ENCODE assay signal across 8 mouse cellular contexts in genomic region chr13:74062378-74063128, GRCm38 (mm10). TPM values are rescaled to one million over a fixed set of nuclear protein-coding genes. Genes with fewer than 3 reads are reported as not detected.
A peak's percentile ranks its signal among the peaks of the same experiment; 100 is the strongest.
DNase-seq lines count a peak whose midpoint lies in the region; ATAC-seq and TF ChIP-seq lines count a peak whose summit lies in the region.

No protein-coding gene starts in this region.

- TF ChIP-seq POLR2A in thymus, adult 2 months (IDR thresholded peaks at IDR 0.05; ENCODE audit: control insufficient read depth, extremely low read depth, insufficient read depth, low read length, poor library complexity) = no peak

- H3K27me3 ChIP-seq in thymus, adult 2 months (ENCODE audit: control insufficient read depth, insufficient read depth, low read length) = no peaks in the 10 kb centered on the region
- H3K27me3 ChIP-seq in limb, embryonic 15.5 days = no peaks in the 10 kb centered on the region
- H3K27me3 ChIP-seq in stomach, postnatal 0 days (ENCODE audit: control insufficient read depth, insufficient read depth, low read length) = no peaks in the 10 kb centered on the region

- ATAC-seq in limb, embryonic 15.5 days (ENCODE audit: insufficient number of reproducible peaks, low FRiP score, low TSS enrichment, low read depth) = no peak
- no peak for ATAC-seq in stomach, postnatal 0 days (ENCODE audit: low FRiP score, low TSS enrichment)

- peak; percentile 1 for DNase-seq in embryo, embryonic 10.5 days (ENCODE audit: low spot score)
- DNase-seq in embryo, embryonic 9.5 days (ENCODE audit: extremely low spot score) = no peak
- DNase-seq in thymus, adult 2 months = no peak
- DNase-seq in thymus, postnatal 25 days = no peak
- no peak for DNase-seq in stomach, postnatal 0 days (ENCODE audit: low spot score)
- no peak for DNase-seq in left cerebral cortex, adult 9 months (ENCODE audit: low spot score in 2 of 2)
- no peak for DNase-seq in ovary, adult 18-20 months (ENCODE audit: low spot score)

- H3K4me1 ChIP-seq in thymus, adult 2 months (replicated peaks; ENCODE audit: control insufficient read depth, insufficient read depth, low read length) = no peaks in the 10 kb centered on the region
- H3K4me1 ChIP-seq in limb, embryonic 15.5 days = no peaks in the 10 kb centered on the region
- H3K4me1 ChIP-seq in stomach, postnatal 0 days (replicated peaks; ENCODE audit: control insufficient read depth, insufficient read depth) = no peaks in the 10 kb centered on the region

- H3K9ac ChIP-seq in limb, embryonic 15.5 days = peak overlapping the region; percentile 75; the same call in 1 of the 2 replicates
- no peak overlapping the region for H3K9ac ChIP-seq in stomach, postnatal 0 days (ENCODE audit: low read length)

- no peak for TF ChIP-seq CTCF in thymus, adult 2 months (IDR thresholded peaks at IDR 0.05; ENCODE audit: borderline replicate concordance, control insufficient read depth, extremely low read depth, insufficient read depth, low read length, poor library complexity)
- TF ChIP-seq CTCF in stomach, postnatal 0 days (IDR thresholded peaks at IDR 0.05; ENCODE audit: low read depth) = no peak

- H3K27ac ChIP-seq in thymus, adult 2 months (ENCODE audit: control insufficient read depth, insufficient read depth, low read length) = no peak overlapping the region
- no peak overlapping the region; the same call in 1 of the 2 replicates for H3K27ac ChIP-seq in limb, embryonic 15.5 days
- H3K27ac ChIP-seq in stomach, postnatal 0 days (replicated peaks) = no peak overlapping the region

- H3K36me3 ChIP-seq in thymus, adult 2 months (ENCODE audit: control insufficient read depth, insufficient read depth, low read length) = no peaks in the 10 kb centered on the region
- H3K36me3 ChIP-seq in limb, embryonic 15.5 days = peaks cover 6% of the 10 kb centered on the region; the same call in 1 of the 2 replicates
- H3K36me3 ChIP-seq in stomach, postnatal 0 days (ENCODE audit: control insufficient read depth, insufficient read depth, low read length) = no peaks in the 10 kb centered on the region

- 33% methylated on average over 11 of the region's 11 CpGs for WGBS in thymus, adult 2 months
- WGBS in limb, embryonic 15.5 days = 27% methylated on average over 9 of the region's 11 CpGs
- 25% methylated on average over 10 of the region's 11 CpGs for WGBS in stomach, postnatal 0 days

- H3K4me3 ChIP-seq in thymus, adult 2 months (ENCODE audit: control insufficient read depth, insufficient read depth, low read length) = peak overlapping the region; percentile 21
- H3K4me3 ChIP-seq in limb, embryonic 15.5 days = peak overlapping the region; percentile 87
- peak overlapping the region; percentile 77 for H3K4me3 ChIP-seq in stomach, postnatal 0 days (ENCODE audit: low read depth, low read length)

- no peaks in the 10 kb centered on the region for H3K9me3 ChIP-seq in limb, embryonic 15.5 days
- no peaks in the 10 kb centered on the region for H3K9me3 ChIP-seq in stomach, postnatal 0 days (ENCODE audit: control insufficient read depth, low read length)

- peak overlapping the region; percentile 52 for H3K4me2 ChIP-seq in limb, embryonic 15.5 days
- H3K4me2 ChIP-seq in stomach, postnatal 0 days (replicated peaks; ENCODE audit: low read depth) = peak overlapping the region; percentile 62

- TF ChIP-seq EP300 in stomach, postnatal 0 days (optimal IDR thresholded peaks at IDR 0.05) = no peak

RNA-seq across cellular contexts. Expression of gene Cep72, which starts 0.5 kb away (rescaled TPM):
- 11.1 and 13.6 TPM in 2 replicates for polyA plus RNA-seq in thymus, adult 2 months (2012; rRNA removed)
- polyA plus RNA-seq in limb, embryonic 15.5 days (2015; fragmentation: Nextera tagmentation; extraction: Ambion mirVana) = 10.7 and 10.9 TPM in 2 replicates
- polyA plus RNA-seq in stomach, postnatal 0 days (2015; fragmentation: Nextera tagmentation; extraction: Ambion mirVana) = 4.4 and 4.9 TPM in 2 replicates

RNA-seq across cellular contexts. Expression of gene Tppp, which starts 53.3 kb away (rescaled TPM):
- 5.3 and 7.0 TPM in 2 replicates for polyA plus RNA-seq in thymus, adult 2 months (2012; rRNA removed)
- 1.8 and 3.3 TPM in 2 replicates for polyA plus RNA-seq in limb, embryonic 15.5 days (2015; fragmentation: Nextera tagmentation; extraction: Ambion mirVana)
- polyA plus RNA-seq in stomach, postnatal 0 days (2015; fragmentation: Nextera tagmentation; extraction: Ambion mirVana) = 3.0 and 3.4 TPM in 2 replicates

RNA-seq across cellular contexts. Expression of gene Slc9a3, which starts 58.7 kb away (rescaled TPM):
- 0.20 and 0.27 TPM in 2 replicates for polyA plus RNA-seq in thymus, adult 2 months (2012; rRNA removed)
- polyA plus RNA-seq in limb, embryonic 15.5 days (2015; fragmentation: Nextera tagmentation; extraction: Ambion mirVana) = 0.04 and 0.21 TPM in 2 replicates
- 1.3 TPM in 2 replicates for polyA plus RNA-seq in stomach, postnatal 0 days (2015; fragmentation: Nextera tagmentation; extraction: Ambion mirVana)

Comparison
In these comparisons a context has a peak if more than half of its experiments do, and no peak if none do; other contexts are left out.
1. H3K4me3 ChIP-seq: peak in every context shown above with its lines; median percentile 87 in limb, embryonic 15.5 days; 77 in stomach, postnatal 0 days; 21 in thymus, adult 2 months.